Mouse (Mus musculus) erythroblast, embryonic 14.5 days (primary cell): ENCODE measurements around the gene Ankdd1a. TPM values are rescaled to one million over a fixed set of nuclear protein-coding genes. Genes with fewer than 3 reads are reported as not detected.

ENCODE experiments used
- H3K27me3 ChIP-seq: 2 replicates; pipeline ENCODE4 v1.6.1; 2012; ENCODE audit warnings: inconsistent platforms; ENCODE audit not compliant: control insufficient read depth
- H3K36me3 ChIP-seq: 2 replicates; pipeline ENCODE4 v1.6.1; 2012; ENCODE audit warnings: mild to moderate bottlenecking, inconsistent platforms; ENCODE audit not compliant: control insufficient read depth
- H3K4me1 ChIP-seq: 2 replicates; pipeline ENCODE4 v1.6.1; 2012; ENCODE audit warnings: inconsistent platforms; ENCODE audit not compliant: control insufficient read depth
- H3K4me3 ChIP-seq: replicated peaks from 2 replicates; pipeline ENCODE3; 2012; ENCODE audit warnings: moderate library complexity, mild to moderate bottlenecking, inconsistent platforms
- H3K9me3 ChIP-seq: 2 replicates; pipeline ENCODE4 v1.6.1; 2012; ENCODE audit warnings: low read length, inconsistent platforms, mixed read lengths; ENCODE audit not compliant: control insufficient read depth
- GATA1 ChIP-seq: IDR thresholded peaks from 2 replicates; pipeline ENCODE4 v1.6.1; 2012; ENCODE audit warnings: low read length, inconsistent platforms, mixed read lengths
- TAL1 ChIP-seq: IDR thresholded peaks from 3 replicates; pipeline ENCODE4 v1.6.1; 2012; ENCODE audit warnings: low read length, inconsistent platforms, mixed read lengths
- polyA plus RNA-seq: library from polyadenylated mRNA; stranded (reverse); fragments of >175 nt; gene quantifications from 2 replicates; pipeline ENCODE4 v1.2.3, GENCODE M21; 2012

The Ankdd1a gene
- polyA plus RNA-seq, 1 experiment: not detected

GRCm38 (mm10) chr9:65523611-65524364 lies 3.8 kb upstream of the Ankdd1a start:
- TF ChIP-seq GATA1 (no peak), TAL1 (no peak)
- no peak overlapping the region for H3K4me3 ChIP-seq
- H3K36me3 ChIP-seq: no peaks in the 10 kb centered on the region
- peaks cover 45% of the 10 kb centered on the region for H3K4me1 ChIP-seq
- H3K9me3 ChIP-seq: no peaks in the 10 kb centered on the region
- H3K27me3 ChIP-seq: peaks cover 19% of the 10 kb centered on the region

DNA sequence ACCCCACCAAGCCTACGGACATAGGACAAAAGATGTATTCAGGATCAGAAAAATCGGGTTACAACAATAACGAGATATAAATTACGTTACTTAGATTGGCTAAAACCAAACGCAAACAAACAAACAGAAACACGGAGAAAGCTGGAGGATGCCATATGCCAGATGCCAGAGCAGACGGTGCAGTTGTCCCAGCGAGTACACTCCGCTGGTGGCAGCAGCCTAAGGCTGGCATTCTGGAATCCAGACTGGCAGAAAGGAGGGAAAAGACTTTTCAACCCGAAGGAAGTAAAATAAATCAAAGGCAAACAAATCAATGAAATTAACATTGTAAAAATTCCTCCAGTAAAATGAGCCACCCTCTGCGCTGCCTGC lies 498 bp upstream of the Ankdd1a start:
- H3K4me1 ChIP-seq: peaks cover 18% of the 10 kb centered on the region

DNA sequence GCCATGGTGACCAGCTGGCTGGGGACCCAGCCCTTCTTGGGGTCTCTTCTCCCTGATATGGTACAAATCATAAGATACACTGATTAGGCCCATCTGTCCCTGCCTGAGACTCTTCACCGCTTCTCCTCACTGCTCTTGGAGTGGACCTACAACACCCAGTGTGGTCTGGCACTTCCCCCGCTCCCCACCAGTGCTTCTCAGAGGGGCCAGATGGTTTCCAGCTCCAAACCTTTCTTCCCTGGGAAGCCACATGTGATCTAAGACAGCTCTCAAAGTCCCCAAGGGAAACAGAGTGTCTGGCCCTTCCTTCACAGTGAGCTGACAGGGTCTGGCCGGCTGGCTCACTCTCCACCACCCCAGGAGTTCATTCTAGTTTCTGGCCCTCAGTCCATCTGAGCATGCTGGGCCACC lies 5.1 kb downstream of the Ankdd1a start:
- no peaks in the 10 kb centered on the region for H3K36me3 ChIP-seq
- H3K9me3 ChIP-seq: no peaks in the 10 kb centered on the region
- peaks cover 13% of the 10 kb centered on the region for H3K27me3 ChIP-seq
- H3K4me3 ChIP-seq: no peak overlapping the region
- H3K4me1 ChIP-seq: no peaks in the 10 kb centered on the region
- TF ChIP-seq TAL1 (no peak), GATA1 (no peak)

More for the DNA sequence above, 498 bp upstream of the Ankdd1a start:
- TF ChIP-seq GATA1 (no peak), TAL1 (no peak)
- Histone ChIP-seq H3K27me3 (peaks cover 19% of the 10 kb centered on the region), H3K4me3 (no peak overlapping the region), H3K36me3 (no peaks in the 10 kb centered on the region), H3K9me3 (no peaks in the 10 kb centered on the region)

DNA sequence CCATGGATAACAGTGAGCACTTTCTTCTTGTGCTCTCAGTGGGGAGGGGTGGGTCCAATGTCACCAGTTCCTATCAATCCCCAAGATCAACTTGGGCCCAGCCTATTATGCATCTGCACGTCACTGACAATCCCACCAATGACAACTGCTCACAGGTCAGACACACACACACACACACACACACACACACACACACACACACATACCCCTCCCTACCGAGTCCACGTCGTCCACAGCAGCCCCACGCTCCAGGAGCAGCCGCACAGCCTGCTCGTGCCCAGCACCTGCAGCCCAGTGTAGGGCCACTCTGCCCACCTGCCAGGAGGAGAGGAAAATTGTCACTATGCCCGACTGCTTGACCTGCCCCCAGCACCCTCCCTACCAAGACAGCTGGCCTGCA lies 5.6 kb downstream of the Ankdd1a start:
- no peaks in the 10 kb centered on the region for H3K4me1 ChIP-seq
- no peak overlapping the region for H3K4me3 ChIP-seq
- TF ChIP-seq GATA1: no peak
- TF ChIP-seq TAL1: no peak
- H3K9me3 ChIP-seq: no peaks in the 10 kb centered on the region
- no peaks in the 10 kb centered on the region for H3K36me3 ChIP-seq
- H3K27me3 ChIP-seq: peaks cover 11% of the 10 kb centered on the region

- H3K9me3 ChIP-seq: no peaks in the 10 kb centered on the region
- no peak overlapping the region for H3K4me3 ChIP-seq
- H3K4me1 ChIP-seq: no peaks in the 10 kb centered on the region
- TF ChIP-seq TAL1 (no peak), GATA1 (no peak)
- no peaks in the 10 kb centered on the region for H3K36me3 ChIP-seq
- peaks cover 13% of the 10 kb centered on the region for H3K27me3 ChIP-seq
Observed at GRCm38 (mm10) chr9:65512520-65512919, 7.5 kb downstream of the Ankdd1a start.

DNA sequence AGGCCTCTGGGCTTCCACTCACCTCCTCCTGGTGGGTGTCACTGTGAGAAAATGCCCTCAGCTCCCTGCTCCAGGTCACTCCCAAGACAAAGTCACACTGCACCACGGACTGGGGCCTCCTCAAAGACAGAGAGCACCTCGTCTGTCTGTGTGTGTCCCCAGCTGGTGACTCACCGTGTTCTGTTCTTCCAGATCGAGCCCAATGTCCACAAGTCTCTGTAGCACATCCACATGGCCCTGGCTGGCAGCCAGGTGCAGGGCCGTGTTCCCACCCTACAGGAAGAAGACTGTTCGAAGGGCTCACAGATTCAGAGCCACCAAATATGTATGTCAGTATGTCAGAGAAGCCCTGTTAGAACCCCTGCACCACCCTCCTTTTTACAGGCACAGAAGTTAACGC lies 11.5 kb downstream of the Ankdd1a start:
- H3K27me3 ChIP-seq: peaks cover 10% of the 10 kb centered on the region
- TF ChIP-seq TAL1: no peak
- no peak for TF ChIP-seq GATA1

GRCm38 (mm10) chr9:65502721-65503505 lies 17.1 kb downstream of the Ankdd1a start:
- Histone ChIP-seq H3K4me1 (peaks cover 2% of the 10 kb centered on the region; the same call in 1 of the 2 replicates), H3K9me3 (no peaks in the 10 kb centered on the region), H3K4me3 (no peak overlapping the region), H3K27me3 (peaks cover 3% of the 10 kb centered on the region; the same call in 1 of the 2 replicates), H3K36me3 (no peaks in the 10 kb centered on the region)
- no peak for TF ChIP-seq TAL1
- no peak for TF ChIP-seq GATA1

More for the DNA sequence above, 11.5 kb downstream of the Ankdd1a start:
- Histone ChIP-seq H3K4me3 (no peak overlapping the region), H3K36me3 (no peaks in the 10 kb centered on the region), H3K4me1 (peaks cover 2% of the 10 kb centered on the region; the same call in 1 of the 2 replicates), H3K9me3 (no peaks in the 10 kb centered on the region)

DNA sequence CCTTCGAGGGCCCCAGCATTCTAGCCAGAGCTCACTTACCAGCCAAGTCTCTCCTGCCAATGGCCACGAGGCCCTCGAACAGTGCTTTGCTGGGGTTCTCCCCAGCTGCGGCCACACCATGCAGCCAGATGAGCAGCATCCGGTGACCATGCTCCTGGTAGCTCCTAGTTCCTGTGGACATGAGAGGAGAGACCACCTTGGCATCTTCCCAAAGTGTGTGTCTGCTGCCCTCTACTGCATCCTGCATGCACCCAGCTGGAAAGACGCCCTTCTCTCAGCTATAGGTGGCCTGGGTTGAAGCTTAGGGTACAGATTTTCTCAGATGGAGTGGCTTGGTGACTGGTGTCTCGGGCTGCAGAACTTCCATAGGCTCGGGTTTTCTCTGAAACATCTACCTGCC lies 17.8 kb downstream of the Ankdd1a start:
- Histone ChIP-seq H3K36me3 (no peaks in the 10 kb centered on the region), H3K4me1 (peaks cover 2% of the 10 kb centered on the region), H3K27me3 (peaks cover 4% of the 10 kb centered on the region; the same call in 1 of the 2 replicates), H3K4me3 (no peak overlapping the region), H3K9me3 (no peaks in the 10 kb centered on the region)
- TF ChIP-seq TAL1 (no peak), GATA1 (no peak)

GRCm38 (mm10) chr9:65492851-65493250 lies 27.1 kb downstream of the Ankdd1a start:
- no peaks in the 10 kb centered on the region for H3K9me3 ChIP-seq
- TF ChIP-seq TAL1: no peak
- no peak for TF ChIP-seq GATA1
- peaks cover 9% of the 10 kb centered on the region for H3K4me1 ChIP-seq
- H3K36me3 ChIP-seq: no peaks in the 10 kb centered on the region
- H3K4me3 ChIP-seq: no peak overlapping the region
- H3K27me3 ChIP-seq: peaks cover 3% of the 10 kb centered on the region; the same call in 1 of the 2 replicates
